8 mouse cellular contexts compared by ENCODE assay signal in genomic region chr3:60408553-60409282, GRCm38 (mm10).
DNase-seq lines count a peak whose midpoint lies in the region; ATAC-seq and TF ChIP-seq lines count a peak whose summit lies in the region.

No protein-coding gene starts in this region.

- DNase-seq in urinary bladder, adult 18-20 months (ENCODE audit: low spot score in 2 of 2), result peak; percentile 16 to 34
- DNase-seq in urinary bladder, postnatal 10 days (ENCODE audit: low spot score), result no peak
- peak; percentile 15 to 29 for DNase-seq in cerebellum, adult 18-20 months
- peak; percentile 54 to 63 for DNase-seq in heart, adult 2 months
- DNase-seq in liver, embryonic 14.5 days (ENCODE audit: low read depth in 3 of 3, low spot score in 3 of 3), result no peak
- peak; percentile 32 for DNase-seq in ovary, postnatal 14 days (ENCODE audit: low spot score)
- peak; percentile 25 to 31 for DNase-seq in urinary bladder, postnatal 36 days (ENCODE audit: low spot score in 2 of 2)

- TF ChIP-seq EP300 in heart, adult 2 months (IDR thresholded peaks at IDR 0.05; ENCODE audit: insufficient read depth, low read depth, low read length), result 0 out of 2 replicates have a peak, but pooled peaks have one; percentile 25
- TF ChIP-seq EP300 in liver, embryonic 14.5 days (IDR thresholded peaks at IDR 0.05; ENCODE audit: low read depth), result no peak

- H3K79me2 ChIP-seq in heart, adult 2 months (replicated peaks; ENCODE audit: control insufficient read depth, insufficient read depth, low read length), result no peaks in the 10 kb centered on the region

- H3K4me3 ChIP-seq in heart, adult 2 months, result peak overlapping the region; percentile 56
- peak overlapping the region; percentile 38 for H3K4me3 ChIP-seq in kidney, embryonic 16.5 days (ENCODE audit: low read length)
- peak overlapping the region; percentile 50 to 90 for H3K4me3 ChIP-seq in liver, embryonic 14.5 days (ENCODE audit: insufficient read depth in 1 of 2, low read depth in 2 of 2, low read length in 2 of 2)

- no peaks in the 10 kb centered on the region for H3K9me3 ChIP-seq in kidney, embryonic 16.5 days (ENCODE audit: low read length)
- no peaks in the 10 kb centered on the region for H3K9me3 ChIP-seq in liver, embryonic 14.5 days (ENCODE audit: control insufficient read depth, low read length)

- intact Hi-C loops in heart, adult 2 months (cut with DNase I), result loop anchor here (5.0 kb wide), 2 partner anchors 94 to 194 kb away; no protein-coding TSS in a partner anchor

- ATAC-seq in kidney, embryonic 16.5 days (ENCODE audit: low FRiP score, low TSS enrichment), result peak; percentile 84; the same call in 1 of the 2 replicates
- peak; percentile 61; the same call in 1 of the 2 replicates for ATAC-seq in liver, embryonic 14.5 days (ENCODE audit: insufficient read depth)

- H3K4me1 ChIP-seq in heart, adult 2 months (ENCODE audit: control insufficient read depth, insufficient read depth, low read length), result peaks cover 6% of the 10 kb centered on the region
- peaks cover 4% of the 10 kb centered on the region; the same call in 1 of the 2 replicates for H3K4me1 ChIP-seq in kidney, embryonic 16.5 days (ENCODE audit: insufficient read depth, low read length)
- peaks cover 4 to 13% of the 10 kb centered on the region in 2 experiments; a peak in 3 of 4 replicates for H3K4me1 ChIP-seq in liver, embryonic 14.5 days (replicated peaks; ENCODE audit: control insufficient read depth in 2 of 2, insufficient read depth in 2 of 2, low read length in 1 of 2)

- peak overlapping the region; percentile 79 for H3K9ac ChIP-seq in heart, adult 2 months (ENCODE audit: low read depth, low read length)
- H3K9ac ChIP-seq in kidney, embryonic 16.5 days (replicated peaks; ENCODE audit: low read length), result no peak overlapping the region; the same call in 1 of the 2 replicates
- peak overlapping the region; percentile 59 for H3K9ac ChIP-seq in liver, embryonic 14.5 days (replicated peaks)

- TF ChIP-seq POLR2A in heart, adult 2 months (IDR thresholded peaks at IDR 0.05; ENCODE audit: insufficient read depth, low read depth, low read length), result 0 out of 2 replicates have a peak, but pooled peaks have one; percentile 15

- WGBS in heart, adult 2 months, result under 1% methylated on average over 7 of the region's 7 CpGs
- 34% methylated on average over 7 of the region's 7 CpGs for WGBS in kidney, embryonic 16.5 days
- 4% methylated on average over 7 of the region's 7 CpGs for WGBS in liver, embryonic 14.5 days (ENCODE audit: insufficient replicate concordance)

- peaks cover 3% of the 10 kb centered on the region; the same call in 1 of the 2 replicates for H3K36me3 ChIP-seq in heart, adult 2 months (ENCODE audit: control insufficient read depth, insufficient read depth, low read length)
- H3K36me3 ChIP-seq in kidney, embryonic 16.5 days (ENCODE audit: insufficient read depth, low read length), result no peaks in the 10 kb centered on the region
- H3K36me3 ChIP-seq in liver, embryonic 14.5 days (replicated peaks; ENCODE audit: control insufficient read depth, insufficient read depth, low read depth), result no peaks in the 10 kb centered on the region

- H3K27me3 ChIP-seq in heart, adult 2 months (ENCODE audit: control insufficient read depth, insufficient read depth, low read length), result no peaks in the 10 kb centered on the region
- H3K27me3 ChIP-seq in kidney, embryonic 16.5 days (ENCODE audit: insufficient read depth, low read length), result no peaks in the 10 kb centered on the region
- no peaks in the 10 kb centered on the region for H3K27me3 ChIP-seq in liver, embryonic 14.5 days (ENCODE audit: control insufficient read depth, insufficient read depth, low read length)

- peak overlapping the region; percentile 46 for H3K4me2 ChIP-seq in kidney, embryonic 16.5 days (replicated peaks; ENCODE audit: low read depth, low read length)
- H3K4me2 ChIP-seq in liver, embryonic 14.5 days (ENCODE audit: low read depth), result peak overlapping the region; percentile 71

- TF ChIP-seq CTCF in heart, adult 2 months (IDR thresholded peaks at IDR 0.05), result no peak
- no peak for TF ChIP-seq CTCF in liver, embryonic 14.5 days (IDR thresholded peaks at IDR 0.05; ENCODE audit: low read depth)

- H3K27ac ChIP-seq in heart, adult 2 months, result peak overlapping the region; percentile 93
- peak overlapping the region; percentile 46; the same call in 1 of the 2 replicates for H3K27ac ChIP-seq in kidney, embryonic 16.5 days (ENCODE audit: low read length)
- peak overlapping the region; percentile 33 for H3K27ac ChIP-seq in liver, embryonic 14.5 days

Comparison
In these comparisons a context has a peak if more than half of its experiments do, and no peak if none do; other contexts are left out.
1. DNase-seq: peak in urinary bladder, adult 18-20 months (2 of 2), cerebellum, adult 18-20 months (2 of 2), heart, adult 2 months (2 of 2), ovary, postnatal 14 days (single experiment) and urinary bladder, postnatal 36 days (2 of 2); none in urinary bladder, postnatal 10 days (single experiment) and liver, embryonic 14.5 days (0 of 3).
2. H3K27ac ChIP-seq: peak in every context shown above with its lines; median percentile 93 in heart, adult 2 months; 46 in kidney, embryonic 16.5 days; 33 in liver, embryonic 14.5 days.
3. Peak in every context shown above with its lines, with median percentiles within 50 percentile points of each other: H3K4me3 ChIP-seq.